In genomic region chr7:73391518-73392321, GRCm38 (mm10) we compare ENCODE assay signal across 9 mouse cellular contexts. TPM values are rescaled to one million over a fixed set of nuclear protein-coding genes. Genes with fewer than 3 reads are reported as not detected.
A peak's percentile ranks its signal among the peaks of the same experiment; 100 is the strongest.
DNase-seq lines count a peak whose midpoint lies in the region; ATAC-seq and TF ChIP-seq lines count a peak whose summit lies in the region.
"Had no signal": no experiment of that assay in that cellular context is flagged by ENCODE, and none has a peak within 500 bp of the region (broad histone marks: within the 10 kb centered on the region; RNA-seq: fewer than 3 reads in every experiment).

No protein-coding gene starts in this region.

- H3K27ac ChIP-seq in liver, adult 2 months (replicated peaks; ENCODE audit: insufficient read depth, low read depth, low read length): no peak overlapping the region
- H3K27ac ChIP-seq in brown adipose tissue, adult 24 weeks (replicated peaks; ENCODE audit: low read depth, low read length): peak overlapping the region; percentile 53
- H3K27ac ChIP-seq in midbrain, embryonic 10.5 days (replicated peaks): peak overlapping the region; percentile 98
- H3K27ac ChIP-seq: macrophage had no signal

- TF ChIP-seq CTCF in liver, adult 2 months (IDR thresholded peaks at IDR 0.05; ENCODE audit: low read depth, low read length): no peak

- H3K4me1 ChIP-seq in liver, adult 2 months (ENCODE audit: control insufficient read depth, insufficient read depth, low read length): 0 out of 2 replicates have a peak, but pooled peaks cover 2% of the 10 kb centered on the region
- peaks cover 6% of the 10 kb centered on the region for H3K4me1 ChIP-seq in brown adipose tissue, adult 24 weeks (ENCODE audit: control insufficient read depth, insufficient read depth, insufficient read length, low read length)
- peaks cover 84% of the 10 kb centered on the region for H3K4me1 ChIP-seq in midbrain, embryonic 10.5 days

- peaks cover 19% of the 10 kb centered on the region; the same call in 1 of the 2 replicates for H3K27me3 ChIP-seq in liver, adult 2 months (ENCODE audit: control insufficient read depth, insufficient read depth, low read length)
- no peaks in the 10 kb centered on the region; the same call in 1 of the 2 replicates for H3K27me3 ChIP-seq in midbrain, embryonic 10.5 days (ENCODE audit: low read depth, poor library complexity, severe bottlenecking)

- TF ChIP-seq POLR2A in liver, adult 2 months (IDR thresholded peaks at IDR 0.05; ENCODE audit: extremely low read depth, insufficient read depth, low read length): no peak

- WGBS in liver, adult 2 months: under 1% methylated on average over 39 of the region's 39 CpGs
- under 1% methylated on average over 39 of the region's 39 CpGs for WGBS in midbrain, embryonic 10.5 days

- peak overlapping the region; percentile 49 for H3K9ac ChIP-seq in liver, adult 2 months (ENCODE audit: low read depth, low read length)

- H3K9me3 ChIP-seq in midbrain, embryonic 10.5 days (replicated peaks): no peaks in the 10 kb centered on the region; the same call in 1 of the 2 replicates

- ATAC-seq in monocyte, adult 5-6 weeks (replicated peaks; ENCODE audit: insufficient number of reproducible peaks, low FRiP score, low TSS enrichment, poor library complexity, severe bottlenecking): no peak

- no peak for DNase-seq in liver, adult 2 months (ENCODE audit: extremely low read depth, low read depth, low spot score)
- DNase-seq in liver: no peak
- peak; percentile 55 to 65 for DNase-seq in heart, adult 9 months (ENCODE audit: low spot score in 2 of 2)
- peak; percentile 74 for DNase-seq in kidney, postnatal 10 days
- peak; percentile 60 for DNase-seq in midbrain, embryonic 10.5 days (ENCODE audit: low spot score)
- peak; percentile 43 for DNase-seq in urinary bladder, postnatal 25 days (ENCODE audit: low spot score)

- H3K79me2 ChIP-seq in liver, adult 2 months (ENCODE audit: control insufficient read depth, insufficient read depth, low read length): no peaks in the 10 kb centered on the region

- H3K4me3 ChIP-seq in liver, adult 2 months (ENCODE audit: insufficient read depth, low read depth, low read length): peak overlapping the region; percentile 62
- peak overlapping the region; percentile 74 for H3K4me3 ChIP-seq in brown adipose tissue, adult 24 weeks (ENCODE audit: insufficient read depth, low read depth, low read length)
- peak overlapping the region; percentile 87 for H3K4me3 ChIP-seq in midbrain, embryonic 10.5 days

- H3K36me3 ChIP-seq in liver, adult 2 months (ENCODE audit: control insufficient read depth, insufficient read depth, low read length): no peaks in the 10 kb centered on the region
- peaks cover 76% of the 10 kb centered on the region for H3K36me3 ChIP-seq in midbrain, embryonic 10.5 days

RNA-seq across cellular contexts. Expression of gene Rgma, which starts 16.4 kb away (rescaled TPM):
- total RNA-seq in liver, adult 2 months (2014; rRNA removed): 0.13 and 0.18 TPM in 2 replicates
- polyA plus RNA-seq in liver, adult 2 months (2012; rRNA removed): 0.28 and 0.37 TPM in 2 replicates
- 12.8 and 14.5 TPM in 2 replicates for polyA plus RNA-seq in brown adipose tissue, adult 24 weeks (2012; ENCODE audit: insufficient read depth, insufficient read length, missing spikeins)
- 51.2 and 65.4 TPM in 2 replicates for polyA plus RNA-seq in midbrain, embryonic 10.5 days (2016; fragmentation: Nextera tagmentation; extraction: Ambion mirVana)
- not detected in 3 replicates for total RNA-seq in monocyte, adult 5-6 weeks (2017)
- polyA plus RNA-seq: macrophage had no signal

Comparison
In these comparisons a context has a peak if more than half of its experiments do, and no peak if none do; other contexts are left out.
1. DNase-seq: peak in heart, adult 9 months (2 of 2), kidney, postnatal 10 days (single experiment), midbrain, embryonic 10.5 days (single experiment) and urinary bladder, postnatal 25 days (single experiment); none in liver, adult 2 months (single experiment) and liver (single experiment).
2. RNA of gene Rgma, which starts 16.4 kb away (polyA plus RNA-seq): 51.2 to 65.4 TPM in midbrain, embryonic 10.5 days and 12.8 to 14.5 TPM in brown adipose tissue, adult 24 weeks; 0.28 to 0.37 TPM in liver, adult 2 months; every median in the first group is over 10 times any median in the second.
3. Peak in every context shown above with its lines, with median percentiles within 50 percentile points of each other: H3K4me3 ChIP-seq.